Mouse (Mus musculus): ENCODE measurements around the gene Fam20b.
A peak's percentile ranks its signal among the peaks of the same experiment; 100 is the strongest.
"Not testable (repeated sequence)": the region's sequence is repeated elsewhere in the genome, so short reads cannot be mapped to it uniquely, and the experiment has no call there.

Fam20b gene

DNA sequence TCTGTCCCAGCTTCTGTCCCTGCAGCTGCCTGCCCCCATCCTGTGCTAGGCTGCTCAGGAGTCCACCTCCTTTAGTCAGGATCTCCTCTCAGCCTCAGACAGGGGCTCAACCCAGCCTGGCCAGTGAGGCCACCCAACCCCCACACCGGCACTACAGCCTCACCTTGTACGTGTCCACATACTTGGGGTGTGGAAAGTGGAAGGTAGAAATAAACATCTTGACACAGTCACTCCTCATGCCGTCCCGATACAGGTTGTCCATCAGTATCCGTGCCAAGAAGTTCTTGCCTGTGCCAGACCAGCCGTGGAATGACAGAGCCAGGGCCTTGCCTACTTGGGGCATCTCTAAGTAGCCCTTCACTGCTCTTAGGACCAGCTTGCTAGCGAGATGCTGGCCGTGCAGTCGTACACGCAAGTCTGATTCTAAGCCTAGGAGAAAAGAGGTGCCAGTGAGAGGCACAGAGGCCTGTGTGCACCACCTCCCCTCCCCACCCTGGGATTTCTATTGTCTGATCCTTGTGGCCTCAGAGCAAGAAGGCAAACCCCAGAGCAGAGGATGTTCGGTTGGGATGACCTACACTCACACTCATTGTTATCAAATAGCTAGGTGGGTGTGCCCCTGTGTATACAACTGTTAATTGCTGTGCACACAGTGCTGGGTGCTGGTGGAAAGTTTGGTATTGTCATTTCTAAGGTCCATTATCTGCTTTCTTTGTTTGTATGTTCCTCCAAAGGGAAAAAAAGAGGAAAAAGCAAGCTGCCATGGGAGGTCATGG is 49.5 kb downstream of the Fam20b start:
- no peak for DNase-seq

- peak; percentile 54 for DNase-seq
These were observed 50.3 kb downstream of the Fam20b start for GRCm38 (mm10) chr1:156668602-156669001.

DNA sequence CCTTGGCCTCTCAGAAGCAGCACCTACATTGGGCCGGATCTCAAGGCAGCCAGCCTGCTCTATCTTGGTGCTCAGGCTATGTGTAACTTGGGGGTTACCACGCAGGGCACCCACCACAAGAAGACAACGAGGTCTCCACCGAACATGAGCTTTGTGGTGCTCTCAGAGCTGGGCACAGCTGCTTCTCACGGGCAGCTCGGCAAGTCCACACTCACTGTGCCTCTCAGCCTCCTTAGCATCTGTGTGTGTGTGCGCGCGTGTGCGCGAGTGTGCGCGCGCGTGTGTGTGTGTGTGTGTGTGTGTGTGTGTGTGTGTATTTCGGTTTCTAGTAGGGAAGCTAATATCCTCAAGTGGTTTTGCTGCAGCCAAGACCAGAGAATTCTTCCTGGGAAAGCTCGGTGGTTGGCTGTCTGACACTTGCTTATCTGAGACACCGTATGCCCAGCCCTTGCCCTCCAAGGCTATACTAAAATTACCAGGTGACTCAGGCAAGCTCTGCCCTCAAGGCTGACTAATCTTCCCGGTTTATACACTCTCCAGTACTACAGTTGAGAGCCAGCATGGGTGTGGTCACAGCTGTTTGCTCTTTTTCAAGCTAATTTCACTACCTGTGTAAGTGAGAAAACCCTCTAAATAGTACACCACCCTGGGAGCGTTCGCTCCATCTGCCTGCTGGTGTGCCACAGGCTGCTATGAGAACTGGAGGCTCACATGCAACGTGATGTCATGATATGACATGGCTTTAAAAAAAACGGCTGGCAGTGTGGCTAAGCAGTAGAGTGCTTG is 51.6 kb downstream of the Fam20b start:
- no peak for DNase-seq

DNA sequence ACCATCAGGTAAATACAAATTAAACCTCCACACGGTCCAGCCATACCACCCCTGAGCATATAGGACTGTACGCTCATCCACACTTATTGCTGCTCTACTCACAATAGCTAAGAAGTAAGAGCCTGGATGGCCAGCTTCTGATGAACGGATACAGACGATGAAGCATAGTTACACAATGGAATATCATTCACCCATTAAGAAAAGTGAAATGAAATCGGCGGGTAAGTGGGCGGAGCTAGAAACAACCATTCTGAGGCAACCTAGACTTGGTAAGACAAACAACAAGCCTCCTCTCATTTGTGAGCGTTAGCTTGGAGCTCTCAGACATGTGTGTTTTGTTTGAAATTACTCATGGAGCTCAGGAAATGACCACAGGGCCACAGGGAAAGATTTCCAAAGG is 53.1 kb downstream of the Fam20b start:
- DNase-seq: no peak

GRCm38 (mm10) chr1:156660660-156661236 is 58.1 kb downstream of the Fam20b start:
- DNase-seq: not testable (repeated sequence)

DNA sequence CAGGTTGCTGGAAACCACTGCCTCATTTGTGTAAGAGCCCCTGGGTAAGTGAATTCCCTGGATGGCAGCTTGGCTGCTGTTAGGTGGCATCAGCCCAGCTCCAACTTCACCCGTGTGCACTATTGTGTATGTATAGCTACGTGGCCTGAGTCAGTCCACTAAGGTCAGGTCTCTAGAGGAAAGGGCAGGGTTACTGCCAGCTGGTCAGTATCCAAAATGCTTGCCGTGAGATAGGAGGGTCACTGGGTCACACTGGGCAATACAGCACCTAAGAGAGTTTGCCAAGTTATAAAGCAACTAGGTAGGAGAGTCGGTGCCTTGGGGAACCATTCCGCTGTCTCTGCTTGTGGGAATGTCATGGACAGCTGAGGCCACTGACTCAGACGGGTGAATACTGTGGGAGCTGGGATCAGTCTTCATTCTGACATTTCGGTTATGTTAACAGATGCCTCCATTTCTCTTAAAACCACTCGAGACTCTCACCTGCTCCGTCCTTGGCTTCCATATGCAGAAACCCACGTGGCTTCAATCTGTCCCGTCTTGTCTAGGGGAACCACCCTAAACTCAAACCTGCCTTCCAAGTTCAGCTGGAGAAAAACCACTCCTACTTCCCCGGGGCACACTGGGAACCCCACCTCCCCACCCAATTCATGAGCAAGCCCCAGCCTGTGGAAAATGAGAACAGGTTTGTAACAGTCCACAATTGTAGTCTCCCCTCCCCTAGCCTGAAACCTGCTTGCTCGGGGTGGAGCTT is 58.8 kb downstream of the Fam20b start:
- peak; percentile 28 for DNase-seq

- DNase-seq: no peak
These were observed 60.2 kb downstream of the Fam20b start for GRCm38 (mm10) chr1:156658676-156659075.

DNA sequence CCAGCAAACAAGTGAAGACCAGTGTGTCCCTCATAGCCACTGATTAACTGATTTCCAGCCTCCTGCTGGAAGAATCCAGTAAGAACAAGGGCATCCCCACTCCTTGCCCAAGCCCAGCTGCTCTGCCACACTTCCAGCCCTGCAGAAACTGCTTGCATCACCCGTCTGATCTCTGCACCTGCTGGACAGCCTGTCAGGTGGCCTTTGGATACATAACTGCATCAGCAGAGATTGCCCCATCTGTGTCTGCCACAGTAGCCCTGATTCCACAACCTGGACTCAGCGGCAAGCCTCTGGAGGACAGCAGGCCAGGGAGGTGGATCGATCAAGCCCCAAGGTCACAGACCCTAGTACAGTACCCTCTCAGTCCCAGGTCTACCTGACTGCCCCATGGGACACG is 61.4 kb downstream of the Fam20b start:
- DNase-seq: peak; percentile 19

GRCm38 (mm10) chr1:156654735-156655530 is 64.0 kb downstream of the Fam20b start:
- no peak for DNase-seq

GRCm38 (mm10) chr1:156652189-156652822 is 66.6 kb downstream of the Fam20b start:
- no peak for DNase-seq

DNA sequence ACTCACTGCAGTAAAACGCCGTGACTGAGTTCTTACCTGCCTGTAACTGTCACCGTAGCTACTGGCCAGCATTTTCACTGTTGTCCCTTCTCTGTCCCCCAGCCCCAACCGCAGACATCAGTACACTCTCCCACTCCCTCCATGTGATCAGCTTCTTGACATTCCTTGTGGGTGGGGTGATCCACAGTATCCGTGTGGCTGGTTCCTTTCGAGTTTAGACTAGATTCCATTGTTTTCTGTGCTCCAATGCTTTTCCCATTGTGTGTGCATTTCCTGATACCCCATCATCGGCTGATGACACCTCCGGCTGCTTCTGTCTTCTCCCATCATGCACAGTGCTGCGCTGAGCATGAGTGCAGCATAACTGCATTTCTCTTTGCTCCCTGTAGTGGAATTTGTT is 68.3 kb downstream of the Fam20b start:
- no peak for DNase-seq

- DNase-seq: no peak
These were observed 70.2 kb downstream of the Fam20b start for GRCm38 (mm10) chr1:156648705-156649104.

DNA sequence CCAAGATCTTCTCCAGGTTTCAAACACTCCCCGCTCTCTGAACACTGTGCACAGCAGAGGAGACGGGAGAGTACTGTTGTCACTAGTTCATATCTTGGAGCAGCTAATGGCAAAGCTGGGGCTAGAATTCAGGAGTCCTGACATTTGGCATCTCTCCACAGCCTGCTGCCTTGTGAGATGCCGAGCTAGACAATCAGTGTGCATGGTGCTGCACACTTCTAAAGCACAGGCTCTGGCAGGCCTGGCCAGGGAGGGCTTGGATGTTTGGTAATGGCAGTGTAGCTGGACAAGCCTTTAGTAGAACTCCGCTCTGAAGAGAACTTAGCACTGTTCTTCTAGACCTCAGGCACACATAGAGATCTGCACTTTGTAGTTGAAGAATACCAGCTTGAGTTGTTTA is 72.9 kb downstream of the Fam20b start:
- DNase-seq: no peak

DNA sequence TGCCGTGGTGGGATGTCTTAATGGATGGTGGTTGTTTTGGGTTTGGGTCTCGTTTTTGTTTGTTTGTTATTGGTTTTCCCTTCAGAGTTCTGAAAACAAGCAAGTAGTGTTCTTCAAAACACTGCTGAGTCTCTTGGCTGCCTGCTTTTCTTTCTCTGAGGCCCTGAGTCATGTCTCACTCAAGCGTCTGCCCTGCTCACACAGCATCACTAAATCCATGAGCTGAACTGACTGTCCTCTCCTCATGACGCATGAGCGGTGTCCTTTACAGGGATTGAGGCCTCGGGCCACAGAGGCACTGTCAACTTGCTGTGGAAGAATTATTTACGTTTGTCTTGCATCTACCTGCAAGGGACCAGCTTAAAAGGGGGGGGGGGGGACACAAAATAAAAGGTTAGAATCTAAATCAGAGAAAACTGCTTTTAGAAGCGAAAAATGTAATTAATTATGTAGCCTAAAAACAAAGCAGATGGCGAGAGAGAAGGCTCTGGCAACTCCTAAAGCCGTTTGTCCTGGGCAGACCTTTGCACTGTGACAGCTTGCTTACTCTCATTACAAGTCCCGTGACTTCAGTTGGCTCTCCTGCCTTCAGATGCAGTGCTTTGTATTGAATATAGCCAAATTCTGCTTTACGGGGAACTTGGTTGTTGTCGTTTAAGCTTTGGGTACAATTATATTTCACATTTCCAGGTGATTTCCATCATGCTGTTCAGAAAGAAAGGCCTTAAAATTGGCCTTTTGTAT is 73.9 kb downstream of the Fam20b start:
- DNase-seq: peak; percentile 61

DNA sequence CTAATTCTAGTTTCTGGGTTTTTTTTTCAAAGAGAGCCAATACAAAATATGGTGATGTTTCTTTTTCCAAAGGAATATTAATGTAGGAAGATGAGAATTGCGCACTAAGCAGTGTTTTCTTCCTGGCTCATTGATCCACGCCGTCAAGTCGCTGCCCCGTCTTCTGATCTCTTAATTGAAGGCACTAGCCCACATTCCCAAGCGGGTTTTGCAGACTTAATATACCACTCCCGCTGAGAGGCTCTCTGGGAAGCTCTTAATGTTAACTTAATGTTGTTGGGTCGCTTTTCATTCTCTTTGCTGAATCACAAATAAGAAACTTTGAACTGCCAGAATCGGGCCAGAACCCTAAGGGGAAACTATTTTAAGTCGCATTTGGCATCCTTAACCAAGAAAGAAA is 74.8 kb downstream of the Fam20b start:
- DNase-seq: no peak

DNA sequence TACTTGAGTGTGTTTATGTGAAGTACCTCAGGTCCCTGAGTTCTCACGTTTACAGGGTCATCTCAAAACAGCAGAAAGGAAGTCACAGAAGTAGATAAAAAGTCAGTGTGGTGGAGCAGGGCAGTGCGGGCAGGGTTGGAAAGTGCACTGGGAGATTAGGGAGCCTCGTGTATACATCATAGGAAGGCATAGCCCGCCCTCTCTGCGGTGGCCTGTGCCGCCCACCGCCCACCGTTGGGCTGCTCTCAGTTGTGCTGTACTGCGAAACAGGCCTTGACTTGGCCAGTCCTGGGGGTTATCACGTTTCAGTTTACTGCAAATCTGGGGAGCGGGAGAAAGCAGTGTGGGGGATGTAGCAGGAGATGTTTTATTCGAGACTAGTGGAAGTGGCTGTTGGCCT is 76.1 kb downstream of the Fam20b start:
- no peak for DNase-seq

- DNase-seq: no peak
These were observed 77.1 kb downstream of the Fam20b start for GRCm38 (mm10) chr1:156641808-156642207.

DNA sequence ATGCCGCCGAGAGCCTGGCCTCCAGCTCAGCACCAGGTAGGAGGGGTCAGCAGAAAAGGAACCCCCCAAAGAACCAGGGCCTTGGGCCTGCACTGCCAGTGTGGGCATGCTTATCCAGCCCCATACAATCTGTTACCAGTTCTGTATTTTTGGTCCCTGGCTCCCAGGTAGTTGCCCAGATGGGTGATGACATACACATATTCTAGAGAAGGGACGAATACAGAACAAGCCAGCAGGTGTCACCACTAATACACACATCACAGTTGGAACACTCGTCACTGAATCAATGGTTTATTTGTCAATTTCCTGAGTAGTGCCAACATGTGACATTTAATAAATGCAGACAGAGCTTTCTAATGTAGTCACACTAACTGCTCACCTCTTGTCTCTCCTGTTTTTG is 78.3 kb downstream of the Fam20b start:
- peak; percentile 36 for DNase-seq

GRCm38 (mm10) chr1:156639455-156639854 is 79.4 kb downstream of the Fam20b start:
- no peak for DNase-seq

GRCm38 (mm10) chr1:156635148-156635547 is 83.7 kb downstream of the Fam20b start:
- DNase-seq: no peak

DNA sequence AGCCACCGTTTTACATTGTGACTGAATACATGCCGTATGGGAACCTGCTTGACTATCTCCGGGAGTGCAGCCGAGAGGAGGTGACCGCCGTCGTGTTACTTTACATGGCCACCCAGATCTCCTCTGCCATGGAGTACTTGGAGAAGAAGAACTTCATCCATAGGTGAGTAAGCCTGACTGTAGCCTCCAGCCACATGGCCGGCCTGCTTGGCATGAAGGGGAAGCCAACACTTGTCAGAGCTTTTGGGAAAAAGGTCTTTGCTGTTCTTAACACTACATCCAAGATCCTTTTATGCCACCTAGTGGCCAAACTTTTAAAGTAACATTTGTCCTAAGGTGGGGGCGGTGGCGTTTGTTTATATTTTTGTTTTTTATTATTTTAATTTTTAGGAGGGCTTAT is 85.8 kb downstream of the Fam20b start:
- DNase-seq: peak; percentile 66
